Mouse (Mus musculus) adrenal gland, postnatal 25 days (tissue): ENCODE data around the gene Ly6g6f. TPM values are rescaled to one million over a fixed set of nuclear protein-coding genes. Genes with fewer than 3 reads are reported as not detected.

Experiments
- DNase-seq: peaks from one replicate; pipeline ENCODE4 v3.0.0; 2021; ENCODE audit warnings: mixed read lengths
- total RNA-seq: library from RNA; stranded (reverse); gene quantifications from 2 replicates; pipeline ENCODE4 v1.2.3, GENCODE M21; 2021

The Ly6g6f gene
- total RNA-seq, 1 experiment from 2014 or later = not detected

- DNase-seq = no peak
Observed at GRCm38 (mm10) chr17:35105740-35106389, 20.5 kb upstream of the Ly6g6f start.

DNA sequence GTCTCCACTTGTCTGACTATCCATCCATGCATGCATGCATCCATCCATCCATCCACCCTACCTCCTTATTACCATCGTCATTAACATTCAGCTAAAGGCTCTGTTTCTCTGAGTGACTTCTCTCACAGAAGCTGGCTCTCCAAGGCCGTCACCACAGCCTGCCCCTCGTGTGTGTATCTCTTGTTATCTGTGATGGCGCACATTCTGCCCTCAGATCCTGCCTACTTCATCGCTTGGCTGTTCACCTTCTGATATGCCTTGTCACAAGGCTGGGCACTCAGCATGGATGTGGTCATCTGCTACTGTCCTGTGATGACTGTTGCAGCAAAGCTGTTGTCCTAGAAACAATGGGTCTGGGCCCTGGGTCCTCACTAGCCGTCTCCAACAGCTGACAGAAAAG is 19.3 kb upstream of the Ly6g6f start:
- DNase-seq = no peak

DNA sequence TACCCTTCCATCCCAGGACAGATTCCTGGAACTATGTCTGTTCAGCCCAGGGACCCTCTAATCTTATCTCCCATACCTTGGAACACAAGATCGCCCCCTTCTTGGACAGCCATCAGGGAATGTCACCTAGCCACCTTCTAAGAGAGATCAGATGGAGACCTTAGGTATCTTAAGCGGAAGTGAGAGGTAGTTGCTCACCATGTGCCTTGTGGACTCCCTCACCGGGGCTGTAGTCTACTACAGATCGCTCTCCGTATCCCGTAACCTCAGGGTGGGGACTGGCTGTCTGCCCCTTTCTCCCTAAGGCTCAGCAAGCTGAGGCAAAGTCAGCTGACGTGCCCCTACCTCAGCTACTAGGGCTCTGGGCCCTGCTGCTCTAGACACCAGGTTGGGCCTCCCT is 18.7 kb upstream of the Ly6g6f start:
- no peak for DNase-seq

GRCm38 (mm10) chr17:35103221-35103690 is 17.8 kb upstream of the Ly6g6f start:
- DNase-seq = no peak

DNA sequence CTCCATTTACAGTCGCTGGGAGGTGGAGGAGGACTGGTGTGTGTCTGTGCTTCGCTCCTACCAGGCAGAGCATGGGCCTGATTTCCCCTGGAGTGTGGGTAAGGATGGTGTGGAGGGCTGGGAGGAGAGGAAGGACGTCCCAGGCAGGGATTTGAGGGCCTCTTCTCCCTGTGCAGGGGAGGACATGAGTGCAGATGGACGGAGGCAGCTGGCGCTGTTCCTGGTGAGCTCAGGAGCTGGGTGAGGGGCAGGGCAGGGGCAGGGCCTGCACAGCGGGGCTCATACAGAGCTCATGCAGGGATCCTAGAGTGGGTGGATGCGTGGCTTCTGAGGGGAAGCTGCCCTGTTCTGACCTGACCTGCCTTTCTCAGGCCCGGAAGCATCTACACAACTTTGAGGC is 16.9 kb upstream of the Ly6g6f start:
- DNase-seq = no peak

DNA sequence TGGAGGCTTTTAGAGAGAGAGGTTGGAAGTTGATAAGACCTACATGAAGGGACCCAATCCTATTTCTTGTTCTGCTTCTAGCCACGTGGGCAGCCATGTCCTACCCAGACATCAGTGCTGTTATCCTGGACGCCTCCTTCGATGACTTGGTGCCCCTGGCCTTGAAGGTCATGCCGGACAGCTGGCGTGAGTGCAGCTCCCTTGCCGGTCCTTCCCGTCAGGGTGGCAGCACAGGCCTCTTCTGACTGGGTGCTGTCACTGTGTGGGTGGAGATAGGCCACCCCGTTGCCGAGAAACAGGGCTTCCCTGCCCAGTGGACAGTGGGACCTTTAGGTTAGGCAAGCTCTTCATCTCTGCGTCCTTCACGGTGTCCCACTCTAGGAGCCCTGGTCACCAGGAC is 15.8 kb upstream of the Ly6g6f start:
- peak; percentile 30 for DNase-seq

DNA sequence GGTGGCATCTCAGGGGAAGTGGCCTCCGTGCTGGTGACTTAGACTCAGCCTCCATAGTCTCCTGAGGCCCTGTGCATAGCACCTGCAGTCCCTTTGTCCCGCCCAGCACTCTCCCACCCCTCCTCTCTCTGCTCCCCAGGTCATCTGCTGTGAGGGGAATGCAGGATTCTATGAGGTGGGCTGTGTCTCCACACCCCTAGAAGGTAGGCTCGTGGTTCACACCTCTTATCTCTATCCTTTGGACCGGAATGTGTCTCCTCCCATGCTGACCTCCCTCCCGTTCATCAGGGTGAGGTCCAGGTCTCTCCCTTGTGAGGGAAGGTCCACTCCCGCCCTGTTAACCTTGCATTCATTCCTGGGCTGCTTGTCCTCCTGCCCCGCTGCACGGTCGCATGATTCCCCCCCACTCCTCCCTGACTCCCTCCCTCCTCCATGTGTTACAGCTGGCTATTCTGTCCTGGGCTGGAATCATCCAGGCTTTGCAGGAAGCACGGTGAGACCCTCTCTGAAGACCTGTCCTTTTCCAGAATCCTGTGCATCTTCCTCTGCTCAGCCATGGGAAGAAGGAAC is 14.9 kb upstream of the Ly6g6f start:
- no peak for DNase-seq

DNA sequence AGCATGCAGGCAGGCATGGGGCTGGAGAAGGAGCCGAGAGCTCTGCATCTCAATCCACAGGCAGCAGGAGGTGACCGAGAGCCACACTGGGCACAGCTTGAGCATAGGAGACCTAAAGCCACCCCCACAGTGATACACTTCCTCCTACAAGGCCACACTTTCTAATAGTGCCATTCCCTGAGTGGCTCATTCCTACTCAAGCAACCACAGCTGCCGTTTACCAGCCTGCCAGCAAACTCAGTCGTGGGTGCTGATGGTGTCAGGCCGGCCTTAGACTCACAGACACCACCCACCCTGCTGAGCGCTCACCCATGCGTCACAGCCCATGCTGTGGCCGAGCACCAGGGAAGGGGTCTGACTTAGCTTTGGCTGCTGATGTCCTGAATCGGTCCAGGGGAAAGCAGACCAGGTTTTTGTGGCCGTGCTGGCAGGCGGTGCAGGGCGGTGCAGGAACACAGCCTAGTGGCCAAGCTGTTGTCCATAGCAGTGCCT is 11.8 kb upstream of the Ly6g6f start:
- DNase-seq = no peak

- DNase-seq = no peak
Observed at GRCm38 (mm10) chr17:35096597-35096996, 11.2 kb upstream of the Ly6g6f start.

DNA sequence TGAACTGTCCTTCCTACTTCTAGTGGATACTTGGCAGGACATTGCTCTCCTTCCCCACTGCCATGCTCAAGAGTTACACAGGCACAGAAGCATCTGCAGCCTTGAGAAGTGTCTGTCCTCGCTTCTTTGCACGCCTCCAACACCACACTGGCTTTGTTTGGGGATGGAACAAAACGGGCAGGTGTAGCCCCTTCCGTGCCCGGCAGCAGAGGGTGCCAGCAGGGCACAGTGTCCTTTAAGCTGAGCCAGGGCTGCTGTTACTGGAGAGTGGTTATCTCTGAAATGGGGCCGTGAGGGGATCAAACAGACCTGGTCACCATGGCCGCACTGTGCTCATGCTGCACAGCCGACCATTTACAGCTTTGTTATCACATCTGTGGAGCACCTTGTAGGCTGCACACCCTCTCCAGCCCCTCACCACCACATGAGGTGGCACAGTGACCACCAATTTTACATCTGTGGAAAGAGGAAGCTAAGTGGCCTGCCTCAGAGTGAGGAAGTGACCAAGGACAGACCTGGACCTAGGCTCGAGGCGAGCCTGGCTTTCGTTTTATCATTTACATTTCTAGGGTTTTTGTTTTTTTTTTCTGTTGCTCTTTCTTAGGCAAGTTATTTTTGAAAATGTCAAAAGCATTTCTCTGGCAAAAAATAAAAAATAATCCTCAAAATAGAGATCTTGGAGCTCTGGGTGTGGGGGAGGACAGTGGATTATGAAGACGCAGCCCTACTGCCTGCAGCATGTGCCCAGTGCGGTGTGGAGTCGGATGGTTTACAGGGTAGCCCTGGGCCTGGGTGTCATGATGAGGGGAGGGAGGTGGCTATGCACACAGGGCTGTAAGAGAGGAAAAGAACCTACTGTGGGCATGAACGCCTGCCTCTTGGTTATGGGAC is 9.3 kb upstream of the Ly6g6f start:
- DNase-seq = no peak

GRCm38 (mm10) chr17:35092403-35093198 is 7.2 kb upstream of the Ly6g6f start:
- no peak for DNase-seq

GRCm38 (mm10) chr17:35090166-35090932 is 4.9 kb upstream of the Ly6g6f start:
- peak; percentile 23 for DNase-seq

DNA sequence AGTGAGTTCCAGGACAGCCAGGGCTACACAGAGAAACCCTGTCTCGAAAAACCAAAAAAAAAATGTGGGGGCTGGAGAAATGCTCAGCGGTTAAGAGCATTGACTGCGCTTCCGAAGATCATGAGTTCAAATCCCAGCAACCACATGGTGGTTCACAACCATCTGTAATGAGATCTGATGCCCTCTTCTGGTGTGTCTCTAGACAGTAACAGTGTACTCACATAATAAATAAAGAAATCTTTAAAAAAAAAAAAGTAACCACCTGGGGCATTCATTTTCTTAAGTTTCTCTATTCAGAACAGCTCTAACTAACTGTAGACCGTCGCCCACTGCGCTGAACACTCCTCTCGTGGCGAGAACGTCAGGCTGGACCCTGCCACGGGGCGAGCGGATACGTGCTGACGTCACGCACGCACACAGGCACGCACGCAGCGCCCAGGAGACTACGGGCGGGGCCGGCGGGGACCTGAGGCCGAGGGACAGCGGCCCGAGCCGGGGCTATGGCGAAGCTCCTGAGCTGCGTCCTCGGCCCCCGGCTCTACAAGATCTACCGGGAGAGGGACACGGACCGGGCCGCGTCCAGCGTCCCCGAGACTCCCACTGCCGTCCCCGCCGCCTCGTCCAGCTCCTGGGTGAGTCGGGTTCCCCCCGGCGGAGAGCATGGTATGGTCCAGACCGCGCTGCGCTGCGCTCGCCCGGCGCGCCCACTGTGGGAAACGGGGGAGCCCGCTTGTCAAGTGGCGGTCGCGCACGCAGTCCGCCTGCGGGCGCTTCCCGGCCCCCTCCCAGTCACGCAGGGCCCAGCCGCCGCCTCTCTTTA is 3.6 kb upstream of the Ly6g6f start, which contains the start of gene Abhd16a:
TSS of gene Abhd16a (plus strand) at position 439 of the 820 bp plus-strand sequence.
- peak; percentile 93 for DNase-seq

GRCm38 (mm10) chr17:35088151-35088550 is 2.7 kb upstream of the Ly6g6f start:
- DNase-seq = no peak

- no peak for DNase-seq
Observed at GRCm38 (mm10) chr17:35083929-35084497, 1.4 kb downstream of the Ly6g6f start.

DNA sequence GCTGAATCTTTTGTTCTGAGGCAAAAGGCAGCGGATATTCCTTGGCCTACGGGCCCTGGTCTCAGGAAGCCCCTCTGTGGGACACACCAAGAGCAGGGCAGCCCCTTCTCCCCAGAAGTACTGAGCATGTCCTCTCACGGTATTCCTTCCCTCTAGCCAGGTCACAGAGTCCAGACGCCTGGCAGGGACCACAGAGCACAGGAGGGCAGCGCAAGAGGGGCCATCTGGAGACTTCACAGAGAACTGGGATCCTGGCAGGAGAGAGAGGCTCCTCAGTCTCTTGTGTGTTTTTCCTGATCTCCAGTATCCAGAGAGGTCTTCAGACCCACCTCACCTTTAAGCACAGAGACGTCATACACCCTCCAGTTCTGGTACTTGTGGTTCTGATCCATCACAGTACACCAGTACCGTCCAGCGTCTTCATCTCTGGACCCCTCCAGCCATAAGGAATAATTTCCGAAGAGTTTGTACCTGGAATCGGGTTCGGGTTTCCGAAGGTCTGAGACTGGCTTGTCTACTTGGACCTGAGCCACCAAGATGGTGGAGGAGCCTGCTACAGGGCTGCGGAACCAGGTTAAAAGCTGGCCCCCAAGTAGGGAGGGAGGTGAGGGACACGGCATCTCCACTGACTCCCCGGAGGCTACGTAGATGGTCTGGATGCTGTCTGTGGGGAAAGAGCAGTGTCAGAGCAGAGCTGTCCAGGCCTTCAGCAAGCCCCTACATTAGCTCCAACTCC is 2.4 kb downstream of the Ly6g6f start:
- no peak for DNase-seq

DNA sequence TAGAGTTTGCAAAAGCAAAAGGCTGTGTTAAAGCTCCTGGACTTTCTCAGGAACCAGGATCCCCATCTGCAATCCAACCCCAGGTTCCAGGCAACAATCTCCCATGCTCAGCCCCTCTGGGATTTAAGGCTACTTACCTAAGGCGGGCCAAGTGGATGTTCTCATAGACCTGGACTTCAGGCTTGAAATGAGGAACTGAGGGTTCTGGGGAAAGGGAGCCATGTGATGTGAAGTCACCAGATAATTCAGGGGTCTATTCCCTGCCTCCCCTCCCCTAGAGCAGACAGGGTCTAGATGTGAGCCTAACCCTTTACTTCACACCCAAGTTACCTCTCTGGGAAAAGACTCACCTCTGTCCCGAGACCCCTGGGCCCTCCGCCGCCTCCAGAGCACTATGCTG is 4.7 kb downstream of the Ly6g6f start:
- no peak for DNase-seq

DNA sequence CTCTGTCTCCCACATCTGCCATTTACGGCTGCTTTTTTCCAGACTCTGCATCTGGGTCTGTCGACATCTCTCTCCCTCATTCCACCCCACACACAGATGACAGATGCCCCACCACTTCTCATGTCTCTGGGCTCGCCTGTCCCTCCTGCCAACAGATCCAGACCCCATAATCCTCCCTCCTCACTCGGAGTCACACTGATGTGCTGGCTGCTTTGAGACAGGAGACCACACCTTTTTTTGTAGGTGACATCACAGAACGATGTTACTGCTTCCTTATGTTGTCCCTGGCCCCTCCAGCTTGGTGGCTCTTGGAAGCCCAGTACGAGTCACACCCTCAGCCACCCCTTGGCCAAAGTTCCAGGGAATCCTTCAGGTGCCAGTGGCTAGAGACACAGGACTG is 5.2 kb downstream of the Ly6g6f start:
- no peak for DNase-seq

DNA sequence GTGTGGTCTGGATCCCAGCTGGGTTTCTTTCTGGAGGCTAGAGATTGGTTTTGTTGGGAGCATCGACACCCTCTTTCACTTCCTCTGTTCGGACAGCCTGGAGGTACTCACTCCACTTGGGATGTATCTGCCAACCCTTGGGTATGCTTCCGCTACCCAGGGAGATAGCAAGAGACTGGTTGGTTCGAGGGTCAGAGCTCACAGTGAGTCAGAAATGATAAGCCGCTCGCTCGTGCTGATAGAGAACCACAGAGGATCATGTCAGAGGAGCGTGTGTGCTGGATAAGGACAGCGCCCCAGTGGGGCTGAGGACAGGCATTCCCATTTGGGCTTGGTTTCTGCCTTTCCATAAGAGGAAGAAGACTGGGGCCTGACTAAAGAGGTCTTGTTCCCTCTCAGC is 5.6 kb downstream of the Ly6g6f start:
- no peak for DNase-seq
